Mouse (Mus musculus): ENCODE data around the gene Hesx1.
"Not testable (repeated sequence)": the region's sequence is repeated elsewhere in the genome, so short reads cannot be mapped to it uniquely, and the experiment has no call there.

Hesx1 gene

DNA sequence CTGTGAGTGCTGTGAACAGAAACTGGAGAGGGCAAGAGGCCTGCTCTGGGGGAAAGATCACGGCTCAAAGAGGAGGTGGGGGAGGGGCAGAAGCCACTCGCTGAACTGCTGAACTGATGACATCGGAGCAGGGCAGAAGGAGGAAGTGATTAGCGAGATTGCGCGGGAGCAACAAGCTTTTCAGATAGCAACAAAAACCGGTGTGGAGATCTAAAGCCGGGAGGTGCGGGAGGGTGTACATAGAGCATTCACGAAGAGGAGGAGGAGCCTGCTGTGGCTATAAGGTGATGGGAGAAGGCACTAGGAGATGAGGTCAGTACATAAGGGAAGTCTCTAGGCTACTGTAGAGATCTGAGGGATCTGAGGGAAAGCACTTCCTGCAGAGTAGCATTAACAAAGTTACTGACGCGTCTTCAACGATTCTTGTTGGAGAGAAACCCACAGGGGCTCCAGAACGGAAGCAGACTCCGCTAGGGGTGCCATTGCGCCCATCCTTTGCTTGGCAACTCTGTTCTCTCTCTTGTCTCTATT, at the start of gene Hesx1:
Hesx1 (plus strand) TSS at position 206 of the 531 bp plus-strand sequence.
- no peak for DNase-seq (ENCODE audit: low read depth)

DNA sequence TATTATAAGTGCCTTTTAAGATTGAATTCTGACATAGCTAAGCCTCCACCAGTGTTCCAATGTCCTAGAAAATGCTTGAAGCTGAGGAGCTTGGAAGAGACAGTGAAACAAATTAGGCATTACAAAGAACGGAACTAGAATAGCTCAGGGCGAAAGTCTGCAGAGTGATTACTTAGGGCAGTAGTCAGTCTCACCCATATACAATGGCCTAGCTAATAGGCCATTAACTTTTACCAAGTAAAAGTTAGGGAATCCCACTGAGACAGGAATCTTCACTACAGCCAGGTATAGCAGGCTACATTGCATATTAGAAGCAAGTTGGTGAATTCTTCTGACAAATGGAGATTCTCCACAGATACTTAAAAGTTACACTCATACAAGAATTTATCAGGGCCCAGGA, 38.1 kb upstream of the Hesx1 start:
- not testable (repeated sequence) for DNase-seq (ENCODE audit: low read depth)

DNA sequence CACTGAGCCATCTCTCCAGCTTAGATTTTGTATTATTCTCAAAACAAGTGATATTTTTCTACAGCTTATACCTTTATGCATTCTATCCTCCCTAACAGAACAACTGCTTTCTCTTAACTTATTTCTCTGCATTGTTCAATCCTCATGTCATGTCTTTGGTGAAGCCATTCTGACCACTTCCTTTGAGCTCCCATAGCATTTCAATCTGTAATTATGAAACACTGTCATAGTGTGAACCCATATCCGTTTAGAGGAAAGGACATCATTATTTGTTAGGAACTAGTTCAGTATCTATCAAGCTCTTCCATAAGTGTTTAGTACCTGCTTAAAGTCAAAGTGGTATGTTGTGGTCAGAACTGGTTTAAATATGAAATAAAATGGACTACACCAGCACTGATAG, 33.7 kb upstream of the Hesx1 start:
- DNase-seq (ENCODE audit: low read depth) = no peak

DNA sequence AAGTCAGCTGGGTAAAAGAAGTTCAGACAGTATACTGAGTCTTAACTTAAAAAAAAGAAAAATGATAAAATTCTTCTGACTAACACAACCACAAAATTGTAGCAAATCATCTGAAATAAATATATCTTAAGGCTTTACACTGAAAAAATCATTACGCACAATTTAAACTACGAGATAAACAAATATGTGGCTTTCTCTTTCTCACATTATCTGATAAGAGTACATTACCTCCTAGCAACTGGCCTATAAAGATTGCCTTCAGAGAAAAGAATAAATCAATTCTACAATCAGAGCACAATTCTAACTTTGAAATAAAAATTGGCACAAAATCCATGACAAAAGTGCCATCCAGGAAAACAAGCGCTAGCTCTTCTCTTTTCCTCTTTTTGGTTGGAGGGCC, 25.1 kb upstream of the Hesx1 start:
- no peak for DNase-seq (ENCODE audit: low read depth)

DNA sequence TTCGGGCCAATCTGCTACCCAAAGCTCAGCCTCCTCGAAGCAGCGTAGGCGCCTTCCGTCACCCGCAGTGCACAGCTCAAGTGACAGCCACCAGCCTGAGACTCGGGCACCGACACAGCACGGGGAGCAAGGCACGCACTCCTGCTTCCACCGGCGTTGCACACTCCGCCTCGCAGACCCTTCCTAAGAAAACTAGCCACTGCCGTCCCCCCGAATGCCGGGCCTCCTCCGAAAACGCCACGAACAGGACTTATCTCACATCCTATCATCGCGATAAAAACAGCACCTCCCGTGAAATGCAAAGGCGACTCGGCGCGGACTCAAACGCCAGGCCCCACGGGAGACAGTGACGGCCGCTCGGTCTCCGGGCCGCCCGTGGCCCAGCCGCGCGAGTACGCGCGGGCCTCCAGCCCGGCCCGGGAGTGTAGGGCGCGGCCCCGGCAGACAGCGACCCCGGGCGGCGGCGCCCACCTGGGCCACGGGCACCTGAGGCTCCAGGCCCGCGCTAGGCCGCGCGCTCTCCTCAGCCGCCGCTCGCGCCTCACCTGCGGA, 24.3 kb upstream of the Hesx1 start:
- no peak for DNase-seq (ENCODE audit: low read depth)

DNA sequence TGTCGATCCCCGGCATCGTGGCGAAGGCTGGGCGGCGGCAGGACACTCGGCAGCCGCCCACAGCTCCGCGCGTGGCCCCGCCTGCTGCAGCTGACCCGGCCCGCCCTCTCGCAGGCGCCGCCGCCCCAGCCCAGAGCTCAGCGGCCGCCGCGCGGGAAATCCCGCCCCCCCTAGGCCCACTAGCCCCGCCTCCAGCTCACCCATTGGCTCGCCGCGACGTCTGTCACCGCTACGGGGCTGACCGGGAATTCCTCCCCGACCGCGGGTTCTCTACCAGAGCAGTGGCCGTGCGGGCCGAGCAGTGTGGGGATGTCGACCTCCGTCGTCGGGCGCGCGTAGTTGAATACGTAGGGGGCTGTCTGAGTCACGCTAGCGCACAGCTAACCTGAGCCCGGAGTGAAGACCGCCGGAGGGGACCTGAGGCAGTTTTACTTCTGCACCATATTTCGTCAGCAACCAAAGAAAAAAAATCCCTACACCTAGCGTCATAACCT, 23.7 kb upstream of the Hesx1 start:
- peak; percentile 78 for DNase-seq (ENCODE audit: low read depth)

- no peak for DNase-seq (ENCODE audit: low read depth)
Observed at GRCm38 (mm10) chr14:26971106-26971789, 23.0 kb upstream of the Hesx1 start, which contains the start of gene Appl1. Appl1 (minus strand) TSS chr14:26971232.

DNA sequence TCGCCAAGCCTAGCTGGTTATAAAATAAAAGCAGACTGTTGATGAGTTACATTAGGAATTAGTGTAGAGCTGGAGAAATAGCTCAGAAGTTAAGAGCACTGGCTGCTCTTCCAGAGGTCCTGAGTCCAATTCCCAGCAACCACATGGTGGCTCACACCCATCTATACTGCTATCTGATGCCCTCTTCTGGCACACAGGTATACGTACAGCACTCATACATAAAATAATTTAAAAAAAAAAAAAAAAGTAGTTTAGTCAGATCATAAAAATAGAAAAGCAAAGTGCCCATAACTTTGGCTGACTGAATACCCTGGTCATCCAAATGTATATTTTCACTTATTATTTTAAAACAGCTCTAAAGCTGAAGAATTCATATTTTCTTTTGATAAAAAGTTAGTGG, 21.1 kb upstream of the Hesx1 start:
- no peak for DNase-seq (ENCODE audit: low read depth)

- DNase-seq (ENCODE audit: low read depth) = no peak
Observed at GRCm38 (mm10) chr14:26975490-26975889, 18.7 kb upstream of the Hesx1 start.

GRCm38 (mm10) chr14:26976212-26976611, 18.0 kb upstream of the Hesx1 start:
- no peak for DNase-seq (ENCODE audit: low read depth)

GRCm38 (mm10) chr14:26977500-26977899, 16.7 kb upstream of the Hesx1 start:
- DNase-seq (ENCODE audit: low read depth) = no peak

DNA sequence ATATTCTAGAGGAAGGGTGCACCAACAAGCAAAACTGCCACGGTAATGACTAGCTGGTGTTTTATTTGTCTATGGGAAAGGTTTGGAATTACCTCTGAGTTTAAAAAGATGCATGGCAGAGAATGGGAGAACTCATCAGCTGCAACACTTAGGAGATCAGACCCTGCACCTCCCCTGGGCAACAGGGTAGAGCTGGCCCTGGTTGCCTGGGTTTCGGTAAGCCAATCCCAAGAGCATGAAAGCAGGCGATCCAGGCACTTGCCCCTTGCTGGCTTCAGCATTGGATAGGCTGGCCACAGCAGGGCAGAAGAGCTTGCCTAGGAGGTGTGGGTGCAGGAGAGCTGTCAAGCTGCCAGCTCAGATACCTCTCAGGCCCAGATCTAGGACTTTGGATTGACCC, 14.4 kb upstream of the Hesx1 start:
- DNase-seq (ENCODE audit: low read depth) = no peak

DNA sequence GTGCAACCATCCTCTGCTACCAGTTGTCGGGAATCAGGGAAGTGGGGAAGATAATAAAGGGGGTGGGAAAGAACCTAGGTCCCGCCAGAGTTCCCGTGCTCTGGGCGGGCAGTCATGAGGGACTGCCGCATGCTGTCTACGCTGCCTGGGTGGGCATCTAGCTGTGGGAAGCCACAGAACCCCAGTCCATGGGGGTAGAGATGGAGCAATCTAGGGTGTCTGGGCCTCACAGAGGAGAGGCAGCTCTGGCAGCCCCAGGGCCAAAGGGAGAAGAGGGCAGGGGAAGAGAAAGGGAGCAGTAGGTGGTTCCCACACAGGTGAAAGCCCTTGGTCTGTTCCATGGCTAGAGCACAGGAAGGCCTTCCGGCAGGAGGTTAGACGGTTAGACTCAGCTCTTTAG, 13.2 kb upstream of the Hesx1 start:
- no peak for DNase-seq (ENCODE audit: low read depth)

DNA sequence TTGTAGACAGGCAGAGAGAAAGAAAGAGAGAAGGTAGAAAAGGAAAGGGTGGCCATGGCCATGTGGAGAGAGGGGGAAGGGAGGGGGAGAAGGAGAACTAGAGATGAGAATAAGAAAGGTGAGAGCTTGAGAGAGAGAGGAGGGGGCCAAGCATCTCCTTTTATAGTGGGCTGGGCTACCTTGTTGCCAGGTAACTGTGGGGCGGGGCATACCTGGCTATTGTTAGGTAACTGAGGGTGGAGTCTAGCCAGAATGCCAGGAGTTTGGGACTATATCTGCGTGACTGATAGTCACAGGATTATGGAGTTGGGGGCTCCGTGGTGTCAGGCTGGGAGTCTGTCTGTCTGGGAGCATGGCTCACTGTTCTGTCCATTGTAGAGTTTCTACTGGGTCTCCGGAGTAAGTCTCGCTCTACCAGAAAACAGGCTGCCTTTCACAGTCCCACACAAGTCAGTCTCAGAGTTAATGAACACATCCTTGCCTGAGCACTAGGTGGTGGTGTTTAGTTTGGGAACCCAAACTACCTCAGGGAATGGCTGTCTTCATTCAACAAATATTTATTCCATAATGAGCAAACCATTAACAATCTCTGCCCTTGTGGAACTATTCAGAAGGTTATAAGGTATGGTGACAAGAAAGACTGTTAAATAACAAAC, 12.6 kb upstream of the Hesx1 start:
- DNase-seq (ENCODE audit: low read depth) = no peak

GRCm38 (mm10) chr14:26982150-26982530, 12.1 kb upstream of the Hesx1 start:
- no peak for DNase-seq (ENCODE audit: low read depth)

DNA sequence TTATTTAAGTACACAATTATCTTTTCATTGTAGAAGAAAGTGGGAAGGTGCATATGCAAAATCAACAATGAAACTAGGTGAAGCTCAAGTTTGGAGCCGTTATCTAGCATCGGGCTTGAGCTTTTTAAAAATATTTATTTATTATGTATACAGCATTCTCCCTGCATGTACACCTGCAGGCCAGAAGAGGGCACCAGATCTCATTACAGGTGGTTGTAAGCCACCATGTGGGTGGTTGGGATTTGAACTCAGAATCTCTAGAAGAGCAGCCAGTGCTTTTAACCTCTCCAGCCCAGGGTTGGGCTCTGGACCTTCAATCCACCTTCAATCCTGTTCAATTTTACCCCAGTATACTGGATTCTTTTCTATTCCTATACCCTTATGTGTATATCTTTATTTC, 5.5 kb upstream of the Hesx1 start:
- no peak for DNase-seq (ENCODE audit: low read depth)

DNA sequence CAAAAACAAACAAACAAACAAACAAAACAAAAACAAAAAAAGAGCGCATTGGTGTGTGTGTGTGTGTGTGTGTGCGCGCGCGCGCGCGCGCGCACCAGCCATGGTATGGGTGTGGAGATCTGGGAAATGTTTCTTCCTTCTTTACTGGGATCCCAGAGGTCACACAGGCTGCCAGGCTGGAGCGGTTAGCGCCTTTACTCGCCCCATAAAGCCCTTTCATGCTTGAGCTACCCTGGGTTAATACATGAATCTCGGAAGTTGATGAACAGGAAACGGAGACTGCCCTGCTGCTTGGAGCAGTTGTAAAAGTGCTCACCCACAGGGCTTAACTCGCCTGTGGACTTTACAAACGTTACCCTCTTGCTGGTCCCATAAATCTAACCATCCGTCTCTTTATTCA, 2.6 kb upstream of the Hesx1 start:
- no peak for DNase-seq (ENCODE audit: low read depth)

- no peak for DNase-seq (ENCODE audit: low read depth)
Observed at GRCm38 (mm10) chr14:26993427-26993826, 789 bp upstream of the Hesx1 start.

DNA sequence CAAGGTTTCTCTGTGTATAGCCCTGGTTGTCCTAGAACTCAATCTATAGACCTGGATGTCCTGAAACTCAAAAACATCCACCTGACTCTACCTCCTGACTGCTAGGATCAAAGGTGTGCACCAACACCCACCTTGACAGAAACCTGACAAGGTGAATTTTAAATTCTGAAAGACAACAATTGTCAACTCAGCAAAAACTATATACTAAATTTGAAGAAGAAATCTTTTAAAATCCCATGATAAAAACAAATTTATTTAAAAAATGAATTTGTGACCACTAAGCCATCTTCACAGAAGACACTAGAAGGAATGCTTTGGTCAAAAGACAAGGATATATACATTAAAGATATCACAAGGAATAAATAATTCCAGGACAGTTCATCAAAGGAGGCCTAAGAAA, 2.0 kb downstream of the Hesx1 start:
- no peak for DNase-seq (ENCODE audit: low read depth)

DNA sequence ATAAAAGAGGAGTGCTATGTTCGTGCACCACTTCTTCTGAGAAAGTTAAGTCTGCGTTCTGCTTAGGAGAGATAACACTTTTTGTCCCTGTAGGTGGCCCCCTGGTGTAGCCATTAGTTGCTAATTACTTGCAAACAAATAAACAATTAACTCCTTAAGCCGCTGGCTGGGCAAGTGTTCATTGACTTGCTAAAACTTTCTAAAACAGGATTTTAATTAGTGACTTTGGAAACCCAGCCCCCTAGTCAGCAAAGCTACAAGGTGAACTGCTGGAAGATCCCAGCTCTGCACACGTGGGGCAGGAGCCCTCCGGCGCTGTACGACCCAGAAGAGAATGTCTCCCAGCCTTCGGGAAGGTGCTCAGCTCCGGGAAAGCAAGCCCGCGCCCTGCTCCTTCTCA, 6.2 kb downstream of the Hesx1 start:
- DNase-seq (ENCODE audit: low read depth) = peak; percentile 43

- DNase-seq (ENCODE audit: low read depth) = no peak
Observed at GRCm38 (mm10) chr14:27004906-27005305, 10.7 kb downstream of the Hesx1 start.

GRCm38 (mm10) chr14:27005937-27006336, 11.7 kb downstream of the Hesx1 start:
- no peak for DNase-seq (ENCODE audit: low read depth)

DNA sequence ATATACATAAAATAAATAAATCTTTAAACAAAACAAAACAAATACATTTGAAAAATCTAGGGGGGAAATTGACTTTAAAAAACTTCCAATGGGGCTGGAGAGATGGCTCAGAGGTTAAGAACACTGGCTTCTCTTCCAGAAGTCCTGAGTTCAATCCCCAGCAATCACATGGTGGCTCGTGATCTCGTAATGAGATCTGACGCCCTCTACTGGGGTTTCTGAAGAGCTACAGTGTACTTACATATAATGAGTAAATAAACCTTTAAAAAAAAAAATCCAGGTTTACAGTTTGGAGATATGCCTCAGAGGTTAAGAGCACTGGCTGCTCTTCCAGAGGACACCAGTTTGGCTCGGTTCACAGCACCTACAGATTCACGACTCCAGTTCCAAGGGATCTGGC, 17.3 kb downstream of the Hesx1 start:
- no peak for DNase-seq (ENCODE audit: low read depth)
